Mouse (Mus musculus): ENCODE results near the gene Kifc5b.

DNA sequence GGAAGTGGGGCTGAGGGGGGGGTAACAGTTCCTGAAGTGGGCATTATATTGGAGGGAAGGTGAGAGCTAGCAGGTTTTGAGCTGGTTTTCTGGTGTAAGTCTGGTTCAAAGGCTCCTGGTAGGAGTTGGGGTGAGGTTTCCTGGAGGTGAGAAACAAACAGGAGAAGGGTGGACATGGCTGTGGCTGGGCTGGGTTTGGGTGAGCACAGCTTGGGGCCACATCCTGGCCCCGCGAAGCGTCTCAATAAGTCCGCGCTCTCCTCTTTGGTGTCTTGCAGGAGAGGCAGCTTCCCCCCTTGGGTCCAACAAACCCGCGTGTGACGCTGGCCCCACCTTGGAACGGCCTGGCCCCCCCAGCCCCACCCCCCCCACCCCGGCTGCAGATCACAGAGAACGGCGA is 53.3 kb downstream of the Kifc5b start:
- TF ChIP-seq POLR2A (IDR thresholded peaks at IDR 0.05; ENCODE audit: borderline replicate concordance, low read depth, low read length) (no peak), CTCF (IDR thresholded peaks at IDR 0.05; ENCODE audit: low read depth, low read length) (no peak)
